Mouse (Mus musculus) heart, adult 18-20 months (tissue): Measurements from ENCODE around the gene Cactin. TPM values are rescaled to one million over a fixed set of nuclear protein-coding genes. Genes with fewer than 3 reads are reported as not detected.
A peak's percentile ranks its signal among the peaks of the same experiment; 100 is the strongest.

Experiments used
- DNase-seq, 2 experiments: peaks; one replicate each; pipeline ENCODE4 v3.0.0; 2021 to 2022; ENCODE audit warnings: mixed read lengths in 1 of 2
- total RNA-seq, 2 experiments: library from RNA; stranded (reverse); gene quantifications; 2 replicates each; pipeline ENCODE4 v1.2.3; 2021

Cactin gene
- total RNA-seq, 2 experiments from 2014 or later: 14.6 to 15.8 TPM

- peak; percentile 66 to 90 for DNase-seq
Measured at GRCm38 (mm10) chr10:81341333-81341949, 20.5 kb downstream of the Cactin start.

GRCm38 (mm10) chr10:81342686-81343505 is 22.0 kb downstream of the Cactin start, which contains the start of gene Gipc3:
Gene Gipc3, minus strand, starts transcription at chr10:81343266.
- peak in 1 of 2 experiments; percentile 39 for DNase-seq

GRCm38 (mm10) chr10:81344421-81345161 is 23.7 kb downstream of the Cactin start:
- DNase-seq: peak in 1 of 2 experiments; percentile 50

- no peak for DNase-seq
Measured at GRCm38 (mm10) chr10:81345162-81345534, 24.2 kb downstream of the Cactin start.

GRCm38 (mm10) chr10:81346453-81347067 is 25.7 kb downstream of the Cactin start:
- DNase-seq: no peak

GRCm38 (mm10) chr10:81349146-81349545 is 28.2 kb downstream of the Cactin start:
- DNase-seq: peak in 1 of 2 experiments; percentile 41

- no peak for DNase-seq
Measured at GRCm38 (mm10) chr10:81349961-81350350, 29.1 kb downstream of the Cactin start.

- DNase-seq: peak; percentile 99 to 100
Measured at GRCm38 (mm10) chr10:81350351-81351063, 29.6 kb downstream of the Cactin start, which contains the start of gene Hmg20b. Gene Hmg20b, minus strand, starts transcription at chr10:81350480.

GRCm38 (mm10) chr10:81351678-81352291 is 30.9 kb downstream of the Cactin start:
- no peak for DNase-seq

- no peak for DNase-seq
Measured at GRCm38 (mm10) chr10:81354738-81355477, 34.0 kb downstream of the Cactin start.

- DNase-seq: no peak
Measured at GRCm38 (mm10) chr10:81355533-81355932, 34.6 kb downstream of the Cactin start.

- DNase-seq: peak in 1 of 2 experiments; percentile 30
Measured at GRCm38 (mm10) chr10:81356352-81356990, 35.6 kb downstream of the Cactin start.

GRCm38 (mm10) chr10:81356991-81357844 is 36.3 kb downstream of the Cactin start, which contains the start of gene Mfsd12:
Gene Mfsd12, plus strand, starts transcription at chr10:81357491.
- DNase-seq: peak; percentile 94 to 95

GRCm38 (mm10) chr10:81358209-81358608 is 37.3 kb downstream of the Cactin start:
- DNase-seq: no peak

- no peak for DNase-seq
Measured at GRCm38 (mm10) chr10:81358841-81359240, 37.9 kb downstream of the Cactin start.

GRCm38 (mm10) chr10:81360721-81361120 is 39.8 kb downstream of the Cactin start:
- DNase-seq: no peak

- DNase-seq: no peak
Measured at GRCm38 (mm10) chr10:81362336-81362949, 41.5 kb downstream of the Cactin start.
